Mouse (Mus musculus): ENCODE measurements around the gene Ms4a4a. TPM values are rescaled to one million over a fixed set of nuclear protein-coding genes. Genes with fewer than 3 reads are reported as not detected.

Gene Ms4a4a
- polyA plus RNA-seq, 1 experiment from 2014 or later: 9.9 TPM

Other genes with a start within 250 kb of the Ms4a4a start
- gene 1700017D01Rik, start 244.6 kb upstream of the Ms4a4a start, polyA plus RNA-seq (2015; fragmentation: Nextera tagmentation; extraction: Ambion mirVana): not detected in 2 replicates
- gene 1700025F22Rik, start 210.2 kb upstream of the Ms4a4a start, polyA plus RNA-seq (2015; fragmentation: Nextera tagmentation; extraction: Ambion mirVana): not detected in 2 replicates
- not detected in 2 replicates for gene Ms4a13, start 178.8 kb upstream of the Ms4a4a start, polyA plus RNA-seq (2015; fragmentation: Nextera tagmentation; extraction: Ambion mirVana)
- gene Ms4a12, start 143.1 kb upstream of the Ms4a4a start, polyA plus RNA-seq (2015; fragmentation: Nextera tagmentation; extraction: Ambion mirVana): 0.12 TPM in 1 of 2 replicates, not detected in the other
- not detected in 2 replicates for gene Ms4a1, start 109.3 kb upstream of the Ms4a4a start, polyA plus RNA-seq (2015; fragmentation: Nextera tagmentation; extraction: Ambion mirVana)
- not detected in 2 replicates for gene Ms4a5, start 91.7 kb upstream of the Ms4a4a start, polyA plus RNA-seq (2015; fragmentation: Nextera tagmentation; extraction: Ambion mirVana)
- gene Ms4a14, start 61.1 kb upstream of the Ms4a4a start, polyA plus RNA-seq (2015; fragmentation: Nextera tagmentation; extraction: Ambion mirVana): 0.06 TPM in 2 replicates
- 5.5 and 6.2 TPM in 2 replicates for gene Ms4a7, start 39.4 kb upstream of the Ms4a4a start, polyA plus RNA-seq (2015; fragmentation: Nextera tagmentation; extraction: Ambion mirVana)
- gene Ms4a4c, start 29.2 kb downstream of the Ms4a4a start, polyA plus RNA-seq (2015; fragmentation: Nextera tagmentation; extraction: Ambion mirVana): 2.0 and 3.5 TPM in 2 replicates
- gene Ms4a4b, start 68.0 kb downstream of the Ms4a4a start, polyA plus RNA-seq (2015; fragmentation: Nextera tagmentation; extraction: Ambion mirVana): 0.50 and 0.63 TPM in 2 replicates
- 11.6 and 12.2 TPM in 2 replicates for gene Ms4a6c, start 93.8 kb downstream of the Ms4a4a start, polyA plus RNA-seq (2015; fragmentation: Nextera tagmentation; extraction: Ambion mirVana)
- gene Gm8369, start 110.4 kb downstream of the Ms4a4a start, polyA plus RNA-seq (2015; fragmentation: Nextera tagmentation; extraction: Ambion mirVana): not detected in 2 replicates
- 7.4 and 7.6 TPM in 2 replicates for gene Ms4a6b, start 141.0 kb downstream of the Ms4a4a start, polyA plus RNA-seq (2015; fragmentation: Nextera tagmentation; extraction: Ambion mirVana)
- 2.3 and 3.5 TPM in 2 replicates for gene Ms4a4d, start 161.3 kb downstream of the Ms4a4a start, polyA plus RNA-seq (2015; fragmentation: Nextera tagmentation; extraction: Ambion mirVana)
- 6.8 and 6.9 TPM in 2 replicates for gene Ms4a6d, start 229.3 kb downstream of the Ms4a4a start, polyA plus RNA-seq (2015; fragmentation: Nextera tagmentation; extraction: Ambion mirVana)
- gene Ms4a2, start 248.2 kb downstream of the Ms4a4a start, polyA plus RNA-seq (2015; fragmentation: Nextera tagmentation; extraction: Ambion mirVana): 0.81 and 0.83 TPM in 2 replicates